Mouse (Mus musculus) urinary bladder, postnatal 36 days (tissue): ENCODE measurements around the gene Tnfsf15.

Source experiments
- DNase-seq, 2 experiments: peaks; one replicate each; pipeline ENCODE4 v3.0.0; 2022; ENCODE audit warnings: low spot score in 2 of 2, mixed read lengths in 1 of 2

The Tnfsf15 gene

GRCm38 (mm10) chr4:63685253-63685525, 59.7 kb downstream of the Tnfsf15 start:
- DNase-seq: no peak

GRCm38 (mm10) chr4:63684412-63685252, 60.3 kb downstream of the Tnfsf15 start:
- DNase-seq: no peak

DNA sequence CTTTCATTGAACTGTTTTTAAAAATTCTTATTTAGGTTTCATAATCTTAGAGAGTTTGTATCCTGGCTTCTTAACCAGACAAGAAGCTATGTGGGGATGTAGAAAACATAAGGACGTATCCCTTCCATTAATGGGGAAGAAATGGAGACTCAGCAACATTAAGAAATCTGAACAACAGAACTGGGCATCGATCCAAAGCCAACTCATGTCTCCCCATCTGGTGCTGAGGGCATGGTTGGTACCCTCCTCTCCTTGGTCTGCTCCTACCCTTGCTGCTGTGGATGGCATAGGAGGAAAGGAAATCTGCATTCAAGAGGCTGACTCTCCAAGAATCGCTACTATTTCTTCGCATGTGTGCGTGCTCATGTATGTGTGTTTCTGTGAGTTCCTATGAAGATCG, 61.2 kb downstream of the Tnfsf15 start:
- DNase-seq: no peak

DNA sequence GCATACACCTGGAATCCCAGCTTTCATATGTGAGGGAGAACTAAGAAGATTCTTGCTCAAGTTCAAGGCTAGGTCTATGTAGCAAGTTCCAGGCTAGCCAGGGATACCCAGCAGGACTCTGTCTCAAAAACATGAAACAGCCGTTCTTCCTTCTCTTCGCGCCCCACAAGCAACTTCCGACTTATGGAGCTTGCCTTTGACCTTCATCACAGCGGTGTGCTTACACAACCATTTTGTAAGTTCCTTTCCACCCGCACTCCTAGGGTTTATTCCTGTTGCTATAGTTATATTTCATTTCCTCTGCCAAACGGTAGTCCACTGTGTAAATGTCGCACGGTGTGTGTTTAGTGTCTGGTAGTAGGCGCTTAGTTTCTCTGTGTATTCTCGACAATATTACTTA, 61.9 kb downstream of the Tnfsf15 start:
- no peak for DNase-seq

DNA sequence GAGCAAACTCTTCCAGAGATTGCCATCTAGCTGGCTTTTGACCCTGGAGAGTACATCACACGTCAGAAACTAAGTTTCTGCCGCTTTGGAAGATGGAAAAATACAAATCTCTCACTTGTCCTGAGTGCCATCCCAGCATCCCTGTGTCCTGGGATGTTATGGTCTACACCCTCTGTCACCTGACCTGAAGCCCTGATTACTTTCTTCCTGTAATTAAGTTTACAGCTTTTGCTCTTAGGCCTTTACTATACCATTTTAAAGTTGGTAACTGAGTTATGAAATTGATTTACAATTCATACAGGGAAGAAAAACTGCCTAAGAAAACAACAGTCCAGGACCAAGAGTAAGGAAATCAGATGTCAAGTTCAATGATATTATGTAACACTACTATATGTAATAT, 62.5 kb downstream of the Tnfsf15 start:
- DNase-seq: no peak

GRCm38 (mm10) chr4:63681557-63681956, 63.4 kb downstream of the Tnfsf15 start:
- DNase-seq: no peak
